Mouse (Mus musculus): ENCODE measurements around the gene March9.
A peak's percentile ranks its signal among the peaks of the same experiment; 100 is the strongest.

March9 gene

GRCm38 (mm10) chr10:127059968-127060916 lies at the start of gene March9:
Gene March9, minus strand, starts transcription at chr10:127060184.
- peak; percentile 85 to 95 for DNase-seq

GRCm38 (mm10) chr10:127108262-127108583 lies 48.2 kb upstream of the March9 start:
- DNase-seq = no peak

- no peak for DNase-seq
Measured at GRCm38 (mm10) chr10:127107563-127108261, 47.7 kb upstream of the March9 start.

DNA sequence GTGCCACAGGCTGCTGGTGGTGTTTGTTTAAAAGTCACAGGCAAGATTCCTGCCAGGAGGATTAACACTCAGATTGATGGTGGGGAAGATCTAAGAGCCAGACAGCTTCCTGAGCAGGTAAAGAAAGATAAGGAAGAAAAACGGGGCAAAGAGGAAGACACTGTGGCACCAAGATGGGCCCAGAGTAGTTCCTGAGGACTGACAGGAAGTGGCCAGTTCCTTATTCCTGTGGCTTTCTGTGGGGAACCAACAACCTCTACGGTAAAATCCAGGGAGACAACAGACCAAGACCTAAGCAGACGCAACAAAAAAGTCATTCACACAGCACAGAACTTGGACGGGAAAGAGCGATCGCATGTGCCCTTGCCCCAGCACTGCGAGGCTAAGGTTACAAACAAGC lies 43.6 kb upstream of the March9 start:
- no peak for DNase-seq

GRCm38 (mm10) chr10:127101151-127101550 lies 41.2 kb upstream of the March9 start:
- DNase-seq = no peak

GRCm38 (mm10) chr10:127100414-127100813 lies 40.4 kb upstream of the March9 start:
- DNase-seq = no peak

DNA sequence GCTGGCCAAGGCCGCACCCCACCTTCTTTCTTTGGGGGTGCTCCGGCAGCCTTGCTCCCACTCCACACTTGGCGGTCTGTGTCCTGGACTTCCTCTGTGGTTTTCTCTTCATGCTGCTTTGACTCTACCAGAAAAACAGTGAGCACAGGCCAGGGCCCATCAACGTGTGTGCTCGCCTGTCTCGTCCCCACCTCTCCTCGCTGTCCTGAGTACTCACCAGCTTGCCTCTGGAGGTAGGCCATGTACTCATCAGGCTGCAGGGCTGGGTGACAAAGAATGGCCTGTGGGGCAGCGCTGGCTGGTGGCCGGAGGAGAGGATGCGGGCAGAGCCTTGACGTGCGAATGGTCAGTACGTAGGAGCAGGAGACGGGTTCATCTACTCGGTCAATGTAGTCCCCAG lies 39.9 kb upstream of the March9 start:
- DNase-seq = no peak

DNA sequence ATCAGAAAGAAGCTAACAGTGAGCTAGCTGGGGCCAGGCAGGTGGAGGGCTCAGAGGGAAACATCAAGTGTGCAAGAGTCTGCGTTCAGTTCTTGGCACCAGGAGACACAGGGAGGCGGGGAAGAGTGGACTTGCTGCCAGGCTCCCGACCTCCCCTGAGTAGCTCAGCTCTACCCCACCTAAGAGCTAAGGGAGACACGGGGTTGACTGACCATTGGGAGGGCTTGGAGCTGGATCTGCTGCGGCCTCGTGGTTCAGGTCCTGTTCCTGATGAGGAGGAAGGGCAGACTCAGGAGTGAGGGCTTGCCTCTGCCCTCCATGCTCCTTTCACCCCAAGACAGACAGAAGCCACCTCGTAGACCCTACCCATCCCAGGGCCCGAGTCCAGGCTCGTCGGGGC lies 39.2 kb upstream of the March9 start:
- DNase-seq = no peak

GRCm38 (mm10) chr10:127098514-127098913 lies 38.5 kb upstream of the March9 start:
- DNase-seq = no peak

DNA sequence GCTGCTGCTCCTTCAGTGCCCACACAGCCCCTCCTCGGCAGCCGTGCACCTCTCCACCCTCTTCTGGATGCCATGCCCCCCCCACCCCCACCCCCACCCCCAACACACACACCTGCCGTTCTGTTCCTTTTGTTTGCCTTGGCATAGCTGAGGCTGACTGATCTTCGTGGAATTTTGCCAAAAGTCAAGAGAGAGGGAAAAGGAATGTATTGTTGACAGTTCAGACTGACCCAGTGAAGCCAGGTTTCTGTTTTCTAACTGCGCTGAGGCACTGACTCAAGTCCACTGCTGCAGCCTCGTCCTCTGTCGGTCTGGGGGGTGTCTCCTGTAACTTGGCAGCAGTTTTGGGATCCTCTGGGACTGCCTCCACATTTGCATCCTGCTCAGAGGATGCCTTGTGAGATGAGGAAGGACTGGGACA lies 34.4 kb upstream of the March9 start:
- DNase-seq = no peak

GRCm38 (mm10) chr10:127092742-127093141 lies 32.8 kb upstream of the March9 start:
- no peak for DNase-seq

DNA sequence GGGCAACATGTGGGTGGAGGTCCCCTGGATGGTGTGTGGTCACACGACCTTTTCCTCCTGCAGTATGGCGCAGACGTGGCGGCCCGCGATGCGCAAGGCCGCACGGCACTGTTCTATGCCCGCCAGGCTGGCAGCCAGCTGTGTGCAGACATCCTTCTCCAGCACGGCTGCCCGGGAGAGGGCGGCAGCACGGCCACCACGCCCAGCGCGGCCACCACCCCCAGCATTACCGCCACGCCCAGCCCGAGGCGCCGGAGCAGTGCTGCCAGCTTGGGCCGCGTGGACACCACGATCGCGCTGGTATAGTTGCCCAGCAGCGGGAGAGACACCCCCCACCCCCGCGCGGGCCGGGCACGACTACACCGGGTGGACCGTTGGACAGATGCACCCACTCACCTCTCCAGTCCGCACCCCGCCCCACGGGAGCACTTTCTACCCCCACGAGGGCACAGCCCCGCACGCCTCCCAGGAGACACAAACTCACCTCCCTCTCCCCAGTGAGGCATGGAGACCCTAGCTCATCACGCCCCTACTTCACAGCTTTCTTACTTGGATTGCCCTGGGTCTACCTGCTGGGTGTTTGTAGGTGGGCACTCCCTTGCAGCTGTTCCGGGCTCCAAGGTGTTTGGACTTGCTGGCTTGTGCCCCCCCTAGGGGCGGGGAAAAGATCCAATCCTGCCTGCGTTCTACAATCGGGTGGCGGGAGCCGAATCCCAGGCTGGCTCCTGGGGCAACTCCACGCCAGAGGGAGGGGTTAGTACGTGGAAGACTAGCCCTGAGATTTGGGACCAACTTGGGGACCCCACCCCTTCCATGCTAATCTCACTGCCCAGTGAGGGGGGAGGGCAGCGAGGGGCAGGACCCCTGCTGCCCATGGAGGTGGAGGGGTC lies 31.8 kb upstream of the March9 start:
- peak in 1 of 2 experiments; percentile 58 for DNase-seq

DNA sequence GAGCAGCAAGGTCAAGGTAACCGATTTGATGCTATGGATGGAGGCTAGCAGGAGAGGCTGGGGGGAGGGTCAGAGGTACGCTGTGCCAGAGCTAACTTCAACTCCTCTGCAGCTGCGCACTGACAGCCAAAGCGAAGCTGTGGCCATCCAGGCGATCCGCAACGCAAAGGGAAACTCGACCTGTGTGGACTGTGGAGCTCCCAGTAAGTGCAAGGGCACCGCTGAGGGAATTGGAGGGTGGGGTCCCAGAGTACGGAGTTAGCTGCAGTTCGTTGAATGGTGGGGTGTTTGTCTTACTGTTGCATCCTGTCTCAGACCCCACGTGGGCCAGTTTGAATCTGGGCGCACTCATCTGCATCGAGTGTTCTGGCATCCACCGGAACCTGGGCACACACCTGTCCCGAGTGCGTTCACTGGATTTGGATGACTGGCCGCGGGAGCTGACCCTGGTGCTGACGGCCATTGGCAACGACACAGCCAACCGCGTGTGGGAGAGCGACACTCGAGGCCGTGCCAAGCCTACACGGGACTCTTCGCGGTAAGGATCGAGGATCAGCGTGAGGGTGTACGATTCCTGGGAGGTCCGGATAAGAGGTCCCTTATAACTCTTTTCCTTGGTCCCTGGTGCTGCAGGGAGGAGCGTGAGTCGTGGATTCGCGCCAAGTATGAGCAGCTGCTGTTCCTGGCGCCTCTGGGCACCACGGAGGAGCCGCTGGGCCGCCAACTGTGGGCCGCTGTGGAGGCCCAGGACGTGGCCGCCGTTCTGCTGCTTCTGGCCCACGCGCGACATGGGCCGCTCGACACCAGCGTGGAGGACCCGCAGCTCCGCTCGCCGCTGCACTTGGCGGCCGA lies 30.8 kb upstream of the March9 start:
- DNase-seq = peak; percentile 78 to 86

GRCm38 (mm10) chr10:127085633-127086032 lies 25.6 kb upstream of the March9 start:
- no peak for DNase-seq

- no peak for DNase-seq
Measured at GRCm38 (mm10) chr10:127085052-127085451, 25.1 kb upstream of the March9 start.

DNA sequence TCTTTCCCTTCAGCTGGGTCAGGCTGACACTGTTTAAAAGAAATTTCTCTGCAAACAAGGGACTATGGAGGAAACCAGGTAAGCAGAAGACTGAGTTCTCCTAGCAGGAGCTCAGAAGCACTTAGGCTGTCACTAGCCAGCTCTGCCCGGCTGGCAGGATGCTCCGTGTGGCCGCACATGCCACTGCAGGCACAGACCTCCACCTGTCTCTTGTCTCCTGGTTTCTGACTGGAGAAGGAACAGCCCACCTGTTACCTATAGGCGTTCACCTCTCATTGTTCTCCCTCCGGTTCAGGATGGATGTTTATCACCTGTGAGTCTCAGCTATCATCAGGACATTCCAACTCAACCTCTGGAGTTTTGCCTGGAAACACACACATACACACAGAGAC lies 23.9 kb upstream of the March9 start:
- no peak for DNase-seq

GRCm38 (mm10) chr10:127083292-127083914 lies 23.4 kb upstream of the March9 start:
- no peak for DNase-seq

- DNase-seq = no peak
Measured at GRCm38 (mm10) chr10:127081996-127082620, 22.1 kb upstream of the March9 start.

- DNase-seq = peak in 1 of 2 experiments; percentile 29
Measured at GRCm38 (mm10) chr10:127080901-127081780, 21.2 kb upstream of the March9 start.

Measured in kidney, postnatal 25 days (tissue).